ENCODE assay signal across 21 mouse cellular contexts in genomic region chr2:173594313-173595063, GRCm38 (mm10). TPM values are rescaled to one million over a fixed set of nuclear protein-coding genes. Genes with fewer than 3 reads are reported as not detected.
DNase-seq lines count a peak whose midpoint lies in the region; ATAC-seq lines count a peak whose summit lies in the region.
"Had no signal": no experiment of that assay in that cellular context is flagged by ENCODE, and none has a peak within 500 bp of the region (broad histone marks: within the 10 kb centered on the region; RNA-seq: fewer than 3 reads in every experiment).

No protein-coding gene starts in this region.

- H3K9ac ChIP-seq in forebrain, embryonic 11.5 days (ENCODE audit: low read length) = no peak overlapping the region
- no peak overlapping the region for H3K9ac ChIP-seq in midbrain, embryonic 15.5 days
- H3K9ac ChIP-seq: liver, embryonic 14.5 days; neural tube, embryonic 15.5 days had no signal

- ATAC-seq in forebrain, embryonic 11.5 days (replicated peaks; ENCODE audit: low FRiP score) = no peak
- no peak for ATAC-seq in midbrain, embryonic 15.5 days (replicated peaks)
- ATAC-seq: forebrain, embryonic 16.5 days; hindbrain, embryonic 16.5 days; Patski had no signal

- peak; percentile 38 for DNase-seq in forebrain, embryonic 11.5 days (ENCODE audit: low spot score)
- no peak for DNase-seq in forebrain, embryonic 10.5 days (ENCODE audit: extremely low spot score, low spot score)
- DNase-seq in midbrain, embryonic 10.5 days (ENCODE audit: low spot score) = no peak
- peak; percentile 6 for DNase-seq in urinary bladder, adult 2 months (ENCODE audit: low spot score)
- DNase-seq in urinary bladder, postnatal 36 days (ENCODE audit: low spot score in 2 of 2) = no peak
- no peak for DNase-seq in left cerebral cortex, adult 11 months (ENCODE audit: low spot score)
- DNase-seq: B cell, adult 2 months; cerebellum, adult 9-10 months; gastrocnemius, adult 2 months; heart, adult 18-20 months; kidney, adult 8-10 months; kidney, postnatal 4 days; right cerebral cortex, adult 18-20 months; spleen, adult 18-20 months had no signal

- no peaks in the 10 kb centered on the region; the same call in 1 of the 2 replicates for H3K36me3 ChIP-seq in forebrain, embryonic 11.5 days (ENCODE audit: control insufficient read depth, insufficient read depth, low read length)
- peaks cover 6% of the 10 kb centered on the region; the same call in 1 of the 2 replicates for H3K36me3 ChIP-seq in forebrain, embryonic 10.5 days (replicated peaks)
- peaks cover 16% of the 10 kb centered on the region for H3K36me3 ChIP-seq in midbrain, embryonic 10.5 days
- H3K36me3 ChIP-seq in midbrain, embryonic 15.5 days (replicated peaks) = no peaks in the 10 kb centered on the region

- no peaks in the 10 kb centered on the region for H3K27me3 ChIP-seq in forebrain, embryonic 11.5 days (ENCODE audit: control insufficient read depth, insufficient read depth, low read length)
- no peaks in the 10 kb centered on the region for H3K27me3 ChIP-seq in forebrain, embryonic 10.5 days (ENCODE audit: poor library complexity, severe bottlenecking)
- no peaks in the 10 kb centered on the region for H3K27me3 ChIP-seq in midbrain, embryonic 10.5 days (ENCODE audit: low read depth, poor library complexity, severe bottlenecking)
- no peaks in the 10 kb centered on the region for H3K27me3 ChIP-seq in midbrain, embryonic 15.5 days (replicated peaks)
- H3K27me3 ChIP-seq: neural tube, embryonic 15.5 days; Patski had no signal

- WGBS in forebrain, embryonic 11.5 days = 51% methylated on average over 11 of the region's 11 CpGs
- WGBS in forebrain, embryonic 10.5 days = 53% methylated on average over 11 of the region's 11 CpGs
- 49% methylated on average over 11 of the region's 11 CpGs for WGBS in midbrain, embryonic 10.5 days
- 56% methylated on average over 11 of the region's 11 CpGs for WGBS in midbrain, embryonic 15.5 days

- no peaks in the 10 kb centered on the region for H3K9me3 ChIP-seq in forebrain, embryonic 11.5 days (ENCODE audit: control insufficient read depth, low read length)
- no peaks in the 10 kb centered on the region for H3K9me3 ChIP-seq in forebrain, embryonic 10.5 days
- no peaks in the 10 kb centered on the region for H3K9me3 ChIP-seq in midbrain, embryonic 10.5 days (replicated peaks)
- no peaks in the 10 kb centered on the region for H3K9me3 ChIP-seq in midbrain, embryonic 15.5 days
- H3K9me3 ChIP-seq: neural tube, embryonic 15.5 days had no signal

- H3K27ac ChIP-seq in forebrain, embryonic 11.5 days (ENCODE audit: low read depth, low read length) = no peak overlapping the region
- no peak overlapping the region for H3K27ac ChIP-seq in forebrain, embryonic 10.5 days
- H3K27ac ChIP-seq in midbrain, embryonic 10.5 days (replicated peaks) = peak overlapping the region; percentile 47; the same call in 1 of the 2 replicates
- H3K27ac ChIP-seq in midbrain, embryonic 15.5 days = no peak overlapping the region
- H3K27ac ChIP-seq: gastrocnemius, adult 2 months; liver, embryonic 14.5 days; neural tube, embryonic 15.5 days had no signal

- no peaks in the 10 kb centered on the region for H3K4me1 ChIP-seq in forebrain, embryonic 11.5 days (replicated peaks; ENCODE audit: control insufficient read depth, insufficient read depth, low read length)
- H3K4me1 ChIP-seq in forebrain, embryonic 10.5 days = peaks cover 16% of the 10 kb centered on the region
- peaks cover 25% of the 10 kb centered on the region for H3K4me1 ChIP-seq in midbrain, embryonic 10.5 days
- H3K4me1 ChIP-seq in midbrain, embryonic 15.5 days = peaks cover 21% of the 10 kb centered on the region

- H3K4me3 ChIP-seq in forebrain, embryonic 11.5 days (ENCODE audit: low read depth, low read length) = no peak overlapping the region
- no peak overlapping the region for H3K4me3 ChIP-seq in forebrain, embryonic 10.5 days
- no peak overlapping the region for H3K4me3 ChIP-seq in midbrain, embryonic 10.5 days
- H3K4me3 ChIP-seq in midbrain, embryonic 15.5 days = no peak overlapping the region
- H3K4me3 ChIP-seq: gastrocnemius, adult 2 months; neural tube, embryonic 15.5 days had no signal

- H3K4me2 ChIP-seq in forebrain, embryonic 11.5 days (ENCODE audit: low read depth, low read length, severe bottlenecking) = no peak overlapping the region
- no peak overlapping the region for H3K4me2 ChIP-seq in midbrain, embryonic 15.5 days
- H3K4me2 ChIP-seq: neural tube, embryonic 15.5 days had no signal

RNA-seq across cellular contexts. Expression of gene Ankrd60, which starts 16.3 kb away (rescaled TPM):
- not detected in 2 replicates for polyA plus RNA-seq in forebrain, embryonic 11.5 days (2014; fragmentation: Nextera tagmentation; extraction: Ambion mirVana)
- not detected in 2 replicates for polyA plus RNA-seq in forebrain, embryonic 10.5 days (2016; fragmentation: Nextera tagmentation; extraction: Ambion mirVana)
- polyA plus RNA-seq in midbrain, embryonic 10.5 days (2016; fragmentation: Nextera tagmentation; extraction: Ambion mirVana) = not detected in 2 replicates
- polyA plus RNA-seq in midbrain, embryonic 15.5 days (2015; fragmentation: Nextera tagmentation; extraction: Ambion mirVana) = not detected in 2 replicates
- not detected in 2 replicates for polyA plus RNA-seq in urinary bladder, adult 2 months (2012; rRNA removed)
- polyA plus RNA-seq: forebrain, embryonic 16.5 days; heart, postnatal 0 days; hindbrain, embryonic 16.5 days; liver, embryonic 14.5 days; neural tube, embryonic 15.5 days; Patski had no signal

Comparison
In these comparisons a context has a peak if more than half of its experiments do, and no peak if none do; other contexts are left out.
1. DNase-seq: peak in forebrain, embryonic 11.5 days (single experiment) and urinary bladder, adult 2 months (single experiment); none in forebrain, embryonic 10.5 days (single experiment), midbrain, embryonic 10.5 days (single experiment), urinary bladder, postnatal 36 days (0 of 2) and left cerebral cortex, adult 11 months (single experiment).